Mouse (Mus musculus) bone marrow macrophage, adult 2 months (primary cell): ENCODE measurements around the gene Sod1.

ENCODE experiments used
- CTCF ChIP-seq: IDR thresholded peaks from 2 replicates; pipeline ENCODE4 v1.5.1; 2012; ENCODE audit warnings: low read depth, mild to moderate bottlenecking, low read length, moderate library complexity
- POLR2A ChIP-seq: IDR thresholded peaks from 2 replicates; pipeline ENCODE4 v1.6.1; 2012; ENCODE audit warnings: mild to moderate bottlenecking, low read depth, low read length, borderline replicate concordance

DNA sequence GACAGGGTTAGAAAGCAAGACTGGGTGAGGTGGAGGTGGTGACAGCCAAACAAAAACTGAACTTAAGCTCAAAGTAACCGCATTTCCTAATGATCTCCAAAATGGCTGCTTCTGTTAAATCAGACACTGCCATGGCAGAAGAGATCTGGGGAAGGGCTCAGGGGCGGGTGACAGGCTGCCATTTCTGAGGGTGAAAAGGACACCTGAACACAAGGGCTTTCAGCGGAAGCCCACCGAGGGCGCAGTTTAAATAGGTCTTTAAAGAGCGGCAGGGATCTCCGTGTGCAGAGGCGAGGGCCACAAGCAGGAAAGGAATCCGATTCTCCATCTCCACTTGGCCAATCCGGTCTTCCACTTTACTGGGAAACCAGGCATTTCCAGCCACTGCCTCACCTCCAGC is 13.1 kb downstream of the Sod1 start:
- TF ChIP-seq POLR2A (no peak), CTCF (no peak)
